Comparison of ENCODE assay signal across 10 mouse cellular contexts in genomic region chr12:119960730-119961129, GRCm38 (mm10). TPM values are rescaled to one million over a fixed set of nuclear protein-coding genes. Genes with fewer than 3 reads are reported as not detected.
DNase-seq lines count a peak whose midpoint lies in the region; ATAC-seq and TF ChIP-seq lines count a peak whose summit lies in the region.
"Had no signal": no experiment of that assay in that cellular context is flagged by ENCODE, and none has a peak within 500 bp of the region (broad histone marks: within the 10 kb centered on the region; RNA-seq: fewer than 3 reads in every experiment).

No protein-coding gene starts in this region.

- no peaks in the 10 kb centered on the region for H3K9me3 ChIP-seq in forebrain, embryonic 15.5 days
- H3K9me3 ChIP-seq in forebrain, embryonic 10.5 days = no peaks in the 10 kb centered on the region
- H3K9me3 ChIP-seq in midbrain, postnatal 0 days (ENCODE audit: low read length) = no peaks in the 10 kb centered on the region
- no peaks in the 10 kb centered on the region for H3K9me3 ChIP-seq in midbrain, embryonic 10.5 days (replicated peaks)
- H3K9me3 ChIP-seq: heart, embryonic 13.5 days had no signal

- H3K27ac ChIP-seq in forebrain, embryonic 15.5 days (replicated peaks) = no peak overlapping the region
- no peak overlapping the region for H3K27ac ChIP-seq in forebrain, embryonic 10.5 days
- H3K27ac ChIP-seq in midbrain, postnatal 0 days (ENCODE audit: low read depth, low read length) = no peak overlapping the region
- H3K27ac ChIP-seq in midbrain, embryonic 10.5 days (replicated peaks) = no peak overlapping the region
- H3K27ac ChIP-seq: heart, embryonic 13.5 days had no signal

- H3K36me3 ChIP-seq in forebrain, embryonic 15.5 days = no peaks in the 10 kb centered on the region
- H3K36me3 ChIP-seq in forebrain, embryonic 10.5 days (replicated peaks) = no peaks in the 10 kb centered on the region
- H3K36me3 ChIP-seq in midbrain, postnatal 0 days (ENCODE audit: insufficient read depth, low read length) = no peaks in the 10 kb centered on the region
- H3K36me3 ChIP-seq in midbrain, embryonic 10.5 days = no peaks in the 10 kb centered on the region
- H3K36me3 ChIP-seq: heart, embryonic 13.5 days had no signal

- 26% methylated on average over 1 of the region's 1 CpGs for WGBS in forebrain, embryonic 15.5 days
- WGBS in forebrain, embryonic 10.5 days = 88% methylated on average over 1 of the region's 1 CpGs
- WGBS in midbrain, postnatal 0 days = 66% methylated on average over 1 of the region's 1 CpGs
- WGBS in midbrain, embryonic 10.5 days = 88% methylated on average over 1 of the region's 1 CpGs

- no peak for TF ChIP-seq CTCF in midbrain, postnatal 0 days (IDR thresholded peaks at IDR 0.05)

- H3K4me3 ChIP-seq in forebrain, embryonic 15.5 days = no peak overlapping the region
- H3K4me3 ChIP-seq in forebrain, embryonic 10.5 days = no peak overlapping the region
- no peak overlapping the region for H3K4me3 ChIP-seq in midbrain, postnatal 0 days (ENCODE audit: low read depth, low read length)
- no peak overlapping the region for H3K4me3 ChIP-seq in midbrain, embryonic 10.5 days
- H3K4me3 ChIP-seq: heart, embryonic 13.5 days had no signal

- H3K27me3 ChIP-seq in forebrain, embryonic 15.5 days = no peaks in the 10 kb centered on the region
- no peaks in the 10 kb centered on the region for H3K27me3 ChIP-seq in forebrain, embryonic 10.5 days (ENCODE audit: poor library complexity, severe bottlenecking)
- H3K27me3 ChIP-seq in midbrain, postnatal 0 days (ENCODE audit: insufficient read depth, low read length) = no peaks in the 10 kb centered on the region
- H3K27me3 ChIP-seq in midbrain, embryonic 10.5 days (ENCODE audit: low read depth, poor library complexity, severe bottlenecking) = no peaks in the 10 kb centered on the region
- H3K27me3 ChIP-seq: heart, embryonic 13.5 days had no signal

- ATAC-seq in forebrain, embryonic 15.5 days (replicated peaks) = peak; percentile 66; the same call in 1 of the 2 replicates
- no peak for ATAC-seq in midbrain, postnatal 0 days (ENCODE audit: low FRiP score)
- ATAC-seq in inflammation-experienced regulatory T-cells, adult 6 months = no peak
- no peak for ATAC-seq in activated CD4-positive, CD25-positive, alpha-beta regulatory T cell, adult 4 months

- DNase-seq in forebrain, embryonic 10.5 days (ENCODE audit: extremely low spot score, low spot score) = no peak
- DNase-seq in midbrain, postnatal 0 days (ENCODE audit: low spot score) = peak; percentile 40
- no peak for DNase-seq in midbrain, embryonic 10.5 days (ENCODE audit: low spot score)
- peak; percentile 32 to 55 for DNase-seq in layer of hippocampus, postnatal 10 days (ENCODE audit: low spot score in 2 of 2)
- DNase-seq in thymus, postnatal 10 days (ENCODE audit: low spot score in 2 of 2) = no peak

- 0 out of 2 replicates have a peak, but pooled peaks cover 5% of the 10 kb centered on the region for H3K4me1 ChIP-seq in forebrain, embryonic 15.5 days
- H3K4me1 ChIP-seq in forebrain, embryonic 10.5 days = no peaks in the 10 kb centered on the region
- H3K4me1 ChIP-seq in midbrain, postnatal 0 days (ENCODE audit: insufficient read depth, low read length) = no peaks in the 10 kb centered on the region
- H3K4me1 ChIP-seq in midbrain, embryonic 10.5 days = no peaks in the 10 kb centered on the region
- H3K4me1 ChIP-seq: heart, embryonic 13.5 days had no signal

- H3K4me2 ChIP-seq in forebrain, embryonic 15.5 days (replicated peaks) = no peak overlapping the region
- H3K4me2 ChIP-seq in midbrain, postnatal 0 days (ENCODE audit: low read depth, low read length, poor library complexity, severe bottlenecking) = no peak overlapping the region
- H3K4me2 ChIP-seq: heart, embryonic 13.5 days had no signal

- H3K9ac ChIP-seq in forebrain, embryonic 15.5 days (replicated peaks) = no peak overlapping the region
- H3K9ac ChIP-seq in midbrain, postnatal 0 days (replicated peaks; ENCODE audit: low read length, poor library complexity, severe bottlenecking) = no peak overlapping the region
- H3K9ac ChIP-seq: heart, embryonic 13.5 days had no signal

RNA-seq across cellular contexts. Expression of gene Tmem196, which starts 15.1 kb away (rescaled TPM):
- 5.9 and 7.1 TPM in 2 replicates for polyA plus RNA-seq in forebrain, embryonic 15.5 days (2015; fragmentation: Nextera tagmentation; extraction: Ambion mirVana)
- 1.3 and 1.8 TPM in 2 replicates for polyA plus RNA-seq in forebrain, embryonic 10.5 days (2016; fragmentation: Nextera tagmentation; extraction: Ambion mirVana)
- 13.3 and 27.8 TPM in 2 replicates for total RNA-seq in midbrain, postnatal 0 days (2014; rRNA removed)
- polyA plus RNA-seq in midbrain, postnatal 0 days (2015; fragmentation: Nextera tagmentation; extraction: Ambion mirVana) = 16.5 and 17.9 TPM in 2 replicates
- 1.9 TPM in 2 replicates for polyA plus RNA-seq in midbrain, embryonic 10.5 days (2016; fragmentation: Nextera tagmentation; extraction: Ambion mirVana)
- 10 to 100 TPM; 12.7 to 13.2 TPM for total RNA-seq in layer of hippocampus, postnatal 10 days (2021)
- polyA plus RNA-seq in inflammation-experienced regulatory T-cells, adult 6 months (2017; shearing (Covaris generic)) = not detected
- not detected for polyA plus RNA-seq in activated CD4-positive, CD25-positive, alpha-beta regulatory T cell, adult 4 months (2017; shearing (Covaris generic))
- total RNA-seq: monocyte, adult 5-6 weeks had no signal

Comparison
In these comparisons a context has a peak if more than half of its experiments do, and no peak if none do; other contexts are left out.
1. DNase-seq: peak in midbrain, postnatal 0 days (single experiment) and layer of hippocampus, postnatal 10 days (2 of 2); none in forebrain, embryonic 10.5 days (single experiment), midbrain, embryonic 10.5 days (single experiment) and thymus, postnatal 10 days (0 of 2).